Mouse (Mus musculus) bone marrow macrophage, adult 2 months (primary cell): Measurements from ENCODE around the gene Slc6a20a. TPM values are rescaled to one million over a fixed set of nuclear protein-coding genes. Genes with fewer than 3 reads are reported as not detected.

Source experiments
- H3K27ac ChIP-seq: 2 replicates; pipeline ENCODE4 v1.5.1; 2012; ENCODE audit warnings: low read depth, low read length; ENCODE audit not compliant: insufficient read depth
- H3K4me1 ChIP-seq: 2 replicates; pipeline ENCODE4 v1.6.1; 2012; ENCODE audit warnings: low read length; ENCODE audit not compliant: control insufficient read depth, insufficient read depth
- H3K4me3 ChIP-seq: 2 replicates; pipeline ENCODE4 v1.5.1; 2012; ENCODE audit warnings: mild to moderate bottlenecking, low read length, moderate library complexity; ENCODE audit not compliant: insufficient read depth
- CTCF ChIP-seq: IDR thresholded peaks from 2 replicates; pipeline ENCODE4 v1.5.1; 2012; ENCODE audit warnings: low read depth, mild to moderate bottlenecking, low read length, moderate library complexity
- POLR2A ChIP-seq: IDR thresholded peaks from 2 replicates; pipeline ENCODE4 v1.6.1; 2012; ENCODE audit warnings: mild to moderate bottlenecking, low read depth, low read length, borderline replicate concordance
- polyA plus RNA-seq: library from polyadenylated mRNA; stranded (reverse); fragments of >200 nt; gene quantifications from 2 replicates; pipeline ENCODE4 v1.2.4, GENCODE M21; 2012; ENCODE audit not compliant: missing spikeins, insufficient read depth, insufficient read length

The Slc6a20a gene
- polyA plus RNA-seq, 1 experiment: not detected

- 0 out of 2 replicates have a peak, but pooled peaks cover 2% of the 10 kb centered on the region for H3K4me1 ChIP-seq
- TF ChIP-seq POLR2A (no peak), CTCF (no peak)
- H3K27ac ChIP-seq: no peak overlapping the region
- H3K4me3 ChIP-seq: no peak overlapping the region
These were observed 40.5 kb downstream of the Slc6a20a start for GRCm38 (mm10) chr9:123638231-123638630.

- peaks cover 2% of the 10 kb centered on the region; the same call in 1 of the 2 replicates for H3K4me1 ChIP-seq
- no peak overlapping the region for H3K27ac ChIP-seq
- TF ChIP-seq CTCF (no peak), POLR2A (no peak)
- H3K4me3 ChIP-seq: no peak overlapping the region
These were observed 41.9 kb downstream of the Slc6a20a start for GRCm38 (mm10) chr9:123636771-123637170.

DNA sequence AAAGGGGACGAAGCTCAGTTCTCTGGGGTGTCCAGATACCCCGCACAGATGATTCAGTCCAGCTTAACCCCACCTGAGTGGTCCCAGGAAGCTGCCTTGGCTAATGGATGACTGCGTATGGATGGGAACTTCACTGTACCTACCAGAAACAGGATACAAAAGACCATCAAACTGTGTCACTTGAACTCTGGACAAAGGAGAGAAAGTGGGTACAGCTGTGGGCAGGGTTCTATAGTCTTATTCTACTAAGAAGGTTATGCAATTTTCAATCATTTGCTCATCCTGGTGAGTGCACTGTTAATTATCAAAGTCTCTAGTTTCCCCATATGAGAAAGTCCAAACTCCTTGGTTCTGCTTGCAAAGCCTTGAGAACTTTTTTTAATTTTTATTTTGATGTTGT lies 45.7 kb downstream of the Slc6a20a start:
- H3K4me3 ChIP-seq: no peak overlapping the region
- H3K4me1 ChIP-seq: no peaks in the 10 kb centered on the region; the same call in 1 of the 2 replicates
- no peak overlapping the region for H3K27ac ChIP-seq
- TF ChIP-seq CTCF (no peak), POLR2A (no peak)

DNA sequence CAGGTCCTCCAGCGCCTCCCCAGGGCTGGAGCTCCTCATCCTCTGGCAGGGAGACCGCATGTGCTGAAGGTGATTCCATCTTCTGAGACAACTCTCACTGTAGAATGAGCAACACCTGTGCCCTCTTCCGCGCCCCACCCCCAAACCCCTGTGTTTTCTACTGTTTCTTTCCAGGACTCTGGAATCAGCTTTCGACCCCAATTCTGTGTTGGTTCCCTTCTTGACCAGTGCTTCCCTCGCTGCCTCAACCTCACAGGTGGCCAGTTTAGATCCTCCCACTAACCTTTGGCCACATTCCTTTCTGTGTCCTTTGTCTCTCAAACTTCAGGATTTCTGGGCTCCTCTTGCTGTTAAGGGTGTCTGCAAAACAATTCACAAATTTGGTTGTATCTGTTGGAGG lies 46.4 kb downstream of the Slc6a20a start, which contains the start of gene Slc6a20b:
TSS of gene Slc6a20b (minus strand) at position 285 of the 400 bp plus-strand sequence.
- no peak for TF ChIP-seq POLR2A
- TF ChIP-seq CTCF: no peak
- Histone ChIP-seq H3K4me1 (no peaks in the 10 kb centered on the region; the same call in 1 of the 2 replicates), H3K4me3 (no peak within 1 kb of the TSS), H3K27ac (no peak within 1 kb of the TSS)

- Histone ChIP-seq H3K4me3 (no peak overlapping the region), H3K27ac (no peak overlapping the region), H3K4me1 (no peaks in the 10 kb centered on the region; the same call in 1 of the 2 replicates)
- TF ChIP-seq POLR2A (no peak), CTCF (no peak)
These were observed 47.0 kb downstream of the Slc6a20a start for GRCm38 (mm10) chr9:123631666-123632065.

GRCm38 (mm10) chr9:123625821-123626220 lies 52.9 kb downstream of the Slc6a20a start:
- H3K4me1 ChIP-seq: no peaks in the 10 kb centered on the region
- no peak for TF ChIP-seq POLR2A
- H3K4me3 ChIP-seq: no peak overlapping the region
- H3K27ac ChIP-seq: no peak overlapping the region

GRCm38 (mm10) chr9:123624741-123625140 lies 53.9 kb downstream of the Slc6a20a start:
- no peaks in the 10 kb centered on the region for H3K4me1 ChIP-seq
- H3K4me3 ChIP-seq: no peak overlapping the region
- no peak overlapping the region for H3K27ac ChIP-seq
- no peak for TF ChIP-seq CTCF
- TF ChIP-seq POLR2A: no peak

DNA sequence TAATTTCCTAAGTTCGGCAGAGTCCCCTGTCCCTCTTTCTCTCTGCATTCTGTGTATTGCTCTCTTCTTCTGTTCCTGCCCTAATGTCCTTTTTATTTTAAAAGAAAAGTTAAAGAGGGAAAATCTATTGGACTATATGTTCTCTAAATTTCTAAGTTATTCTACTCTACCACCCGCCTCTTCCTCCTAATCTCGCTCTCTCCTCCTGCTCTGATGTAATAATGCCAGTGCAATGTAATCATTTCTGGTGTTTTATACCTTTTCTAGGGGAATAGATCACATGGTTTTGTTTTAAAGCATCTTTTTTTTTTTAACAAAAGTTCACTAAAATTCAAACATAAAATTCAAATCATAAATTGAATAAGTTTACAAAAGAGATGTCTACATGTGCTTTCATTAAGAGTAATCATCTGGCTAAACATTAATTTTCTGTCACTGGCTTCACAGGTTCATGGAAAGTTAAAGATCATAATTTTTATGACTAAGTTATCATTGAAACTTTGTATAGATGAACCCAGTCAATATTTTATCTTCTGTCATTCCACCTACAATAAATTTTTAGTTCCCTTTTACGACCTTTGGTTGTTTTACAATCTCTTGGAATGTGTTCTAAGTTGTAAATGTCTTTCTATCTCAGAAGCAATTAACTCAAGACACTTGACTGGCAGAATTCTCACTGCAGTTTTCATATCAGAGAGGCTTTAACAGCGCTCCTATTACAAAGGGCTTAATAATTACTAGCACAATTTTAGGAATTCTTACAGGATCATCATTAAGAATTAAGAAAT lies 58.2 kb downstream of the Slc6a20a start:
- TF ChIP-seq POLR2A: no peak
- TF ChIP-seq CTCF: no peak
- no peak overlapping the region for H3K4me3 ChIP-seq
- no peaks in the 10 kb centered on the region for H3K4me1 ChIP-seq

DNA sequence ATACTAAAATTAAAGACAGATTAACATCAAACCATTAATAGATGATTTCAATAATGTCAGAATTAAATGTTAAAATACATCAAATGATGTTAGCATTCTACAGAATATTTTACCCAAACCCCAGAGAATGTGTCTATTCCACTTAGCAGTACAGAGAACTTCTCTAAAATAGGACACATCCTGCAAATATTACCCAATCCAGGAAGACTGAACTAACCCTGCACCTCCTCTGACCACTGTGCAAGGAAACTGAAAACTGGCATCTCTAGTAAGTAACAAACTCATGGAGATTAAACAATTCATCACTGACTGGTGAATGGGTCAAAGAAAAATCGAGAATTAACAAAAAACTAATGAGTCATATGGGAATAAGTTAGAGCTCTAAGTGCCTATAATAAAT lies 77.2 kb downstream of the Slc6a20a start:
- peaks cover 8% of the 10 kb centered on the region for H3K4me1 ChIP-seq
- no peak overlapping the region for H3K4me3 ChIP-seq
- no peak overlapping the region for H3K27ac ChIP-seq
- TF ChIP-seq POLR2A (no peak), CTCF (no peak)

More for the DNA sequence above, 58.2 kb downstream of the Slc6a20a start:
- no peak overlapping the region for H3K27ac ChIP-seq

- Histone ChIP-seq H3K27ac (no peak overlapping the region), H3K4me1 (peaks cover 8% of the 10 kb centered on the region), H3K4me3 (no peak overlapping the region)
- TF ChIP-seq POLR2A (no peak), CTCF (no peak)
These were observed 81.3 kb downstream of the Slc6a20a start for GRCm38 (mm10) chr9:123597376-123597775.

DNA sequence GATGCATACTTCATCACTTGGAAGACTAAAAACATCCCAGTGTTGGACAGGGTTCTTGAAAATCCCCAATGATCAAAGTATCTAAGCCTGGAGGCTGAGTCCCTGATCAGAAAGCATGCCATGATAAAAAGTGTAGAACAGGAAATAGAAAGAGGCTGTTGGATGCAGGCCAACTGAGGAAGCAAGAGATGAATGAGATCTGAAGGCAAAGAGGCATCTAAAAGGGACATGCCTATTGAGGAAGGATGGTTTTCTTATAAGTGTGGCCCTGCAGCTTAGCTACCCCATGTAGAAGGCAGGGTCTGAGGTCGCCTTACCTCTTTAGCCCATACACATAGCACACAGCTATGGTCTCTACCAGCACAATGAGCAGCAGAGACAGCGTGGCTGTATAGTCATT lies 81.8 kb downstream of the Slc6a20a start:
- H3K27ac ChIP-seq: no peak overlapping the region
- TF ChIP-seq CTCF: no peak
- TF ChIP-seq POLR2A: no peak
- H3K4me1 ChIP-seq: peaks cover 6% of the 10 kb centered on the region
- H3K4me3 ChIP-seq: no peak overlapping the region
